Mouse (Mus musculus): ENCODE data around the gene Casz1.

DNA sequence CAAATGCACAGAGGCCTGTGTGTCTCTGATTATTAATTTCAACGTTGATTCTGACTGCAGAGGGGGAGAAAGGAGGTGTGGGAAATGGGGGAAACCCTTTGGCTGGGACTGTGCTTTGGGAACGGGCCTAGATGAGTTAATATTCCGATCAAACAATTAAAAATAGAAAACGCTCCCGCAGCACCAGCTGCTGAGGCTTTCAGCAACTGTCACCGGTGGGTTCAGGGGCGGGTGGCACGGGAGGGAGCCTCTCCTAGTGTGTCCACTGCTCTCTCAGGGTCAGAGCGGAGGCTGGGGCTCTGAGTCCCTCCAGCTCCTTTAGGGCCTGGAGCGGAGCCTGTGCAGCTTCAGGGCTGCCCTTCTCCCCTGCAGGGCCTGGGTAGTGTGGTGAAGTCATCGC lies 105.3 kb downstream of the Casz1 start:
- no peak for TF ChIP-seq CTCF (IDR thresholded peaks at IDR 0.05)
- TF ChIP-seq EP300 (IDR thresholded peaks at IDR 0.05), result no peak
